Mouse (Mus musculus) adrenal gland, postnatal 25 days (tissue): ENCODE measurements around the gene Ccdc106. TPM values are rescaled to one million over a fixed set of nuclear protein-coding genes. Genes with fewer than 3 reads are reported as not detected.
"Not testable (repeated sequence)": the region's sequence is repeated elsewhere in the genome, so short reads cannot be mapped to it uniquely, and the experiment has no call there.

Source experiments
- DNase-seq: peaks from one replicate; pipeline ENCODE4 v3.0.0; 2021; ENCODE audit warnings: mixed read lengths
- total RNA-seq: library from RNA; stranded (reverse); gene quantifications from 2 replicates; pipeline ENCODE4 v1.2.3, GENCODE M21; 2021

The Ccdc106 gene
- total RNA-seq, 1 experiment from 2014 or later = 1.1 TPM

- DNase-seq = peak; percentile 97
Observed at GRCm38 (mm10) chr7:5015118-5016001, 5.0 kb upstream of the Ccdc106 start, which contains the start of gene Gm44973. Gm44973 (plus strand) TSS chr7:5015496.

GRCm38 (mm10) chr7:5016057-5016456, 4.3 kb upstream of the Ccdc106 start:
- DNase-seq = no peak

- DNase-seq = no peak
Observed at GRCm38 (mm10) chr7:5016920-5017319, 3.4 kb upstream of the Ccdc106 start.

GRCm38 (mm10) chr7:5017352-5017751, 3.0 kb upstream of the Ccdc106 start:
- peak; percentile 20 for DNase-seq

GRCm38 (mm10) chr7:5017931-5018330, 2.4 kb upstream of the Ccdc106 start:
- DNase-seq = no peak

- DNase-seq = not testable (repeated sequence)
Observed at GRCm38 (mm10) chr7:5019576-5019975, 777 bp upstream of the Ccdc106 start.

GRCm38 (mm10) chr7:5020685-5021084, 332 bp downstream of the Ccdc106 start:
- DNase-seq = no peak

GRCm38 (mm10) chr7:5021197-5021596, 844 bp downstream of the Ccdc106 start:
- DNase-seq = no peak

GRCm38 (mm10) chr7:5029543-5029942, 9.2 kb downstream of the Ccdc106 start:
- DNase-seq = no peak

GRCm38 (mm10) chr7:5029946-5030345, 9.6 kb downstream of the Ccdc106 start:
- DNase-seq = no peak

- DNase-seq = no peak
Observed at GRCm38 (mm10) chr7:5030554-5031275, 10.4 kb downstream of the Ccdc106 start.

- DNase-seq = no peak
Observed at GRCm38 (mm10) chr7:5031496-5031895, 11.1 kb downstream of the Ccdc106 start.

GRCm38 (mm10) chr7:5033818-5034217, 13.5 kb downstream of the Ccdc106 start, which contains the start of gene 4632433K11Rik:
4632433K11Rik (plus strand) TSS chr7:5034118.
- DNase-seq = no peak

GRCm38 (mm10) chr7:5035628-5036027, 15.3 kb downstream of the Ccdc106 start:
- DNase-seq = no peak

GRCm38 (mm10) chr7:5036136-5036535, 15.8 kb downstream of the Ccdc106 start:
- no peak for DNase-seq

GRCm38 (mm10) chr7:5037026-5037425, 16.7 kb downstream of the Ccdc106 start:
- no peak for DNase-seq

- DNase-seq = no peak
Observed at GRCm38 (mm10) chr7:5037467-5037866, 17.1 kb downstream of the Ccdc106 start.

GRCm38 (mm10) chr7:5038109-5038732, 17.9 kb downstream of the Ccdc106 start, which contains the start of gene Zfp784:
Zfp784 (minus strand) TSS chr7:5038446.
- peak; percentile 92 for DNase-seq

- no peak for DNase-seq
Observed at GRCm38 (mm10) chr7:5038940-5039339, 18.6 kb downstream of the Ccdc106 start.

GRCm38 (mm10) chr7:5044981-5045380, 24.6 kb downstream of the Ccdc106 start:
- DNase-seq = no peak

- DNase-seq = no peak
Observed at GRCm38 (mm10) chr7:5046112-5046511, 25.8 kb downstream of the Ccdc106 start.

GRCm38 (mm10) chr7:5047313-5047712, 27.0 kb downstream of the Ccdc106 start:
- no peak for DNase-seq
